Mouse (Mus musculus) regulatory T cell (primary cell): ENCODE measurements around the gene 1700012A03Rik.

Source experiments
- in situ Hi-C: fragments of 300-600 bp; cut with MboI, MseI; formaldehyde crosslinking; loops from one replicate; pipeline ENCODE4 v1.15.1; 2025; ENCODE audit warnings: high pct_unique_total_duplicates

Gene 1700012A03Rik

GRCm38 (mm10) chr6:32049951-32050345 is at the start of gene 1700012A03Rik:
TSS of gene 1700012A03Rik (plus strand) at chr6:32050246.
- in situ Hi-C loops: no loop called here

GRCm38 (mm10) chr6:32004228-32004627 is 45.8 kb upstream of the 1700012A03Rik start:
- in situ Hi-C loops: no loop called here

- in situ Hi-C loops: no loop called here
Observed at GRCm38 (mm10) chr6:32005914-32006313, 44.1 kb upstream of the 1700012A03Rik start.

- in situ Hi-C loops: no loop called here
Observed at GRCm38 (mm10) chr6:32006382-32006781, 43.7 kb upstream of the 1700012A03Rik start.

GRCm38 (mm10) chr6:32007336-32007735 is 42.7 kb upstream of the 1700012A03Rik start:
- in situ Hi-C loops: no loop called here

- in situ Hi-C loops: no loop called here
Observed at GRCm38 (mm10) chr6:32016841-32017240, 33.2 kb upstream of the 1700012A03Rik start.

- in situ Hi-C loops: no loop called here
Observed at GRCm38 (mm10) chr6:32017406-32018104, 32.5 kb upstream of the 1700012A03Rik start.

GRCm38 (mm10) chr6:32018105-32018446 is 32.0 kb upstream of the 1700012A03Rik start:
- in situ Hi-C loops: no loop called here

- in situ Hi-C loops: no loop called here
Observed at GRCm38 (mm10) chr6:32021853-32022536, 28.1 kb upstream of the 1700012A03Rik start.

GRCm38 (mm10) chr6:32022537-32022869 is 27.5 kb upstream of the 1700012A03Rik start:
- in situ Hi-C loops: no loop called here

GRCm38 (mm10) chr6:32028228-32029009 is 21.6 kb upstream of the 1700012A03Rik start:
- in situ Hi-C loops: no loop called here

- in situ Hi-C loops: no loop called here
Observed at GRCm38 (mm10) chr6:32034226-32034625, 15.8 kb upstream of the 1700012A03Rik start.

- in situ Hi-C loops: no loop called here
Observed at GRCm38 (mm10) chr6:32045344-32045743, 4.7 kb upstream of the 1700012A03Rik start.

GRCm38 (mm10) chr6:32049256-32049950 is 643 bp upstream of the 1700012A03Rik start:
- in situ Hi-C loops: no loop called here

GRCm38 (mm10) chr6:32052135-32052915 is 2.3 kb downstream of the 1700012A03Rik start:
- in situ Hi-C loops: no loop called here

- in situ Hi-C loops: loop anchor here (5.0 kb wide), 1 partner anchor 76 kb away; no protein-coding TSS in a partner anchor
Observed at GRCm38 (mm10) chr6:32056525-32056924, 6.5 kb downstream of the 1700012A03Rik start.

- in situ Hi-C loops: loop anchor here (5.0 kb wide), 1 partner anchor 74 kb away; no protein-coding TSS in a partner anchor
Observed at GRCm38 (mm10) chr6:32058571-32058970, 8.5 kb downstream of the 1700012A03Rik start.

GRCm38 (mm10) chr6:32060641-32061040 is 10.6 kb downstream of the 1700012A03Rik start:
- in situ Hi-C loops: no loop called here

GRCm38 (mm10) chr6:32061266-32061665 is 11.2 kb downstream of the 1700012A03Rik start:
- in situ Hi-C loops: no loop called here

- in situ Hi-C loops: no loop called here
Observed at GRCm38 (mm10) chr6:32065789-32066510, 15.9 kb downstream of the 1700012A03Rik start.
